ENCODE assay signal across 14 mouse cellular contexts in genomic region chr1:58952526-58952925, GRCm38 (mm10). TPM values are rescaled to one million over a fixed set of nuclear protein-coding genes. Genes with fewer than 3 reads are reported as not detected.
DNase-seq lines count a peak whose midpoint lies in the region; ATAC-seq and TF ChIP-seq lines count a peak whose summit lies in the region.
"Had no signal": no experiment of that assay in that cellular context is flagged by ENCODE, and none has a peak within 500 bp of the region (broad histone marks: within the 10 kb centered on the region; RNA-seq: fewer than 3 reads in every experiment).

No protein-coding gene starts in this region.

- TF ChIP-seq CTCF in intestine, postnatal 0 days (IDR thresholded peaks at IDR 0.05; ENCODE audit: low read depth) = no peak

- no peak overlapping the region for H3K9ac ChIP-seq in heart, embryonic 11.5 days (ENCODE audit: low read depth, low read length)
- H3K9ac ChIP-seq in liver, embryonic 11.5 days (ENCODE audit: low read depth, low read length) = peak overlapping the region; percentile 15
- H3K9ac ChIP-seq in intestine, postnatal 0 days (ENCODE audit: low read depth, low read length) = no peak overlapping the region

- peaks cover 64% of the 10 kb centered on the region for H3K4me1 ChIP-seq in heart, embryonic 11.5 days (ENCODE audit: control insufficient read depth, insufficient read depth, low read length)
- peaks cover 57% of the 10 kb centered on the region for H3K4me1 ChIP-seq in liver, embryonic 11.5 days (replicated peaks; ENCODE audit: control insufficient read depth, insufficient read depth, low read length)
- peaks cover 16% of the 10 kb centered on the region for H3K4me1 ChIP-seq in intestine, postnatal 0 days (replicated peaks; ENCODE audit: control insufficient read depth, insufficient read depth, low read length)

- H3K27me3 ChIP-seq in heart, embryonic 11.5 days (ENCODE audit: control insufficient read depth, insufficient read depth, low read length) = no peaks in the 10 kb centered on the region
- no peaks in the 10 kb centered on the region for H3K27me3 ChIP-seq in liver, embryonic 11.5 days (replicated peaks; ENCODE audit: control insufficient read depth, insufficient read depth, low read length)
- no peaks in the 10 kb centered on the region for H3K27me3 ChIP-seq in intestine, postnatal 0 days (replicated peaks; ENCODE audit: control insufficient read depth, insufficient read depth, low read length)
- H3K27me3 ChIP-seq: Patski had no signal

- no peak overlapping the region for H3K4me2 ChIP-seq in heart, embryonic 11.5 days
- peak overlapping the region; percentile 58 for H3K4me2 ChIP-seq in liver, embryonic 11.5 days
- no peak overlapping the region for H3K4me2 ChIP-seq in intestine, postnatal 0 days (replicated peaks; ENCODE audit: low read depth)

- no peak for ATAC-seq in heart, embryonic 11.5 days (replicated peaks; ENCODE audit: insufficient number of reproducible peaks, low FRiP score, low TSS enrichment)
- no peak for ATAC-seq in liver, embryonic 11.5 days (replicated peaks; ENCODE audit: low FRiP score)
- ATAC-seq in intestine, postnatal 0 days = no peak
- ATAC-seq: forebrain, embryonic 14.5 days; midbrain, embryonic 16.5 days had no signal

- WGBS in heart, embryonic 11.5 days (ENCODE audit: insufficient replicate concordance) = 80% methylated on average over 5 of the region's 5 CpGs
- WGBS in liver, embryonic 11.5 days = 84% methylated on average over 5 of the region's 5 CpGs
- 83% methylated on average over 5 of the region's 5 CpGs for WGBS in intestine, postnatal 0 days

- no peaks in the 10 kb centered on the region for H3K9me3 ChIP-seq in heart, embryonic 11.5 days (replicated peaks; ENCODE audit: control insufficient read depth, low read length)
- no peaks in the 10 kb centered on the region for H3K9me3 ChIP-seq in liver, embryonic 11.5 days (ENCODE audit: control insufficient read depth, low read length)
- H3K9me3 ChIP-seq in intestine, postnatal 0 days (ENCODE audit: control insufficient read depth) = no peaks in the 10 kb centered on the region

- peak overlapping the region; percentile 85 for H3K27ac ChIP-seq in heart, embryonic 11.5 days (ENCODE audit: low read depth, low read length)
- H3K27ac ChIP-seq in liver, embryonic 11.5 days (ENCODE audit: low read depth, low read length) = peak overlapping the region; percentile 67; the same call in 1 of the 2 replicates
- H3K27ac ChIP-seq in intestine, postnatal 0 days (ENCODE audit: low read depth, low read length) = peak overlapping the region; percentile 73

- H3K36me3 ChIP-seq in heart, embryonic 11.5 days (ENCODE audit: control insufficient read depth, insufficient read depth, low read length) = no peaks in the 10 kb centered on the region
- no peaks in the 10 kb centered on the region for H3K36me3 ChIP-seq in liver, embryonic 11.5 days (ENCODE audit: control insufficient read depth, insufficient read depth, low read length)
- H3K36me3 ChIP-seq in intestine, postnatal 0 days (ENCODE audit: control insufficient read depth, insufficient read depth) = no peaks in the 10 kb centered on the region

- DNase-seq in heart, postnatal 14 days = no peak
- no peak for DNase-seq in liver, embryonic 11.5 days (ENCODE audit: low spot score)
- DNase-seq in liver = no peak
- no peak for DNase-seq in lung, postnatal 25 days (ENCODE audit: low spot score)
- DNase-seq in urinary bladder, postnatal 14 days (ENCODE audit: low spot score) = no peak
- no peak for DNase-seq in left cerebral cortex, adult 11 months (ENCODE audit: low spot score)
- DNase-seq: adrenal gland, adult 2 months; lung, postnatal 36 days; thymus, adult 2 months had no signal

- intact Hi-C loops in heart, postnatal 14 days (cut with DNase I) = no loop called here

- H3K4me3 ChIP-seq in heart, embryonic 11.5 days (ENCODE audit: low read depth, low read length) = no peak overlapping the region
- H3K4me3 ChIP-seq in liver, embryonic 11.5 days (ENCODE audit: low read depth, low read length) = no peak overlapping the region
- H3K4me3 ChIP-seq in intestine, postnatal 0 days (ENCODE audit: low read depth, low read length) = no peak overlapping the region

RNA-seq across cellular contexts. Expression of gene Trak2, which starts 20.7 kb away (rescaled TPM):
- 29.8 and 33.9 TPM in 2 replicates for polyA plus RNA-seq in heart, embryonic 11.5 days (2014; fragmentation: Nextera tagmentation; extraction: Ambion mirVana)
- total RNA-seq in heart, postnatal 14 days (2021) = 100 to 1,000 TPM; 154 to 179 TPM
- polyA plus RNA-seq in liver, embryonic 11.5 days (2014; fragmentation: Nextera tagmentation; extraction: Ambion mirVana) = 24.0 and 26.1 TPM in 2 replicates
- polyA plus RNA-seq in intestine, postnatal 0 days (2015; fragmentation: Nextera tagmentation; extraction: Ambion mirVana) = 5.4 and 5.8 TPM in 2 replicates

RNA-seq across cellular contexts. Expression of gene Stradb, which starts 20.8 kb away (rescaled TPM):
- 26.9 and 27.5 TPM in 2 replicates for polyA plus RNA-seq in heart, embryonic 11.5 days (2014; fragmentation: Nextera tagmentation; extraction: Ambion mirVana)
- total RNA-seq in heart, postnatal 14 days (2021) = 10 to 100 TPM; 35.1 to 40.0 TPM
- polyA plus RNA-seq in liver, embryonic 11.5 days (2014; fragmentation: Nextera tagmentation; extraction: Ambion mirVana) = 28.0 and 35.7 TPM in 2 replicates
- polyA plus RNA-seq in intestine, postnatal 0 days (2015; fragmentation: Nextera tagmentation; extraction: Ambion mirVana) = 13.1 and 13.9 TPM in 2 replicates
